Mouse (Mus musculus) central nervous system, embryonic 14 days (tissue): ENCODE results near the gene Atp6v1g3. TPM values are rescaled to one million over a fixed set of nuclear protein-coding genes. Genes with fewer than 3 reads are reported as not detected.

ENCODE experiments used
- polyA plus RNA-seq: library from polyadenylated mRNA; depleted of rRNA; stranded (reverse); fragments of >200 nt; gene quantifications from 2 replicates; pipeline ENCODE4 v1.2.3, GENCODE M21; 2012; rRNA removed

Gene Atp6v1g3
- polyA plus RNA-seq = not detected in 2 replicates

DNA sequence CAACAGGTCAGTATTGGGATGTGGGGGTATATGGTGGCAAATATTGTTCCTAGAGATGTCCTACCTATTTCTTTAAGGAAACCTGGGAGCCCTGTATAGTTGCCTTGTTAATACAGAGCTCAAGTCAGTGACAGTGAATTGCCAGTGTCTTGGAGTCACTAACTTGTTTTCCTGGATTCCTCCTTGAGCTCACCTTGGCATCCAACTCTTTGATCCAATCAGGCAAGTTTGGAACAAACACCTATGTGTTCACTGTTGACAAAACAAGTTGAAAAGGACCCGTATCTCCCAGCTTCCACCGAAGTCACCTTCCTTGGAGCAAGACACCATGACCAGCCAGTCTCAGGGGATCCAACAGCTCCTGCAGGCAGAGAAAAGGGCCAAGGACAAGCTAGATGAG is at the start of gene Atp6v1g3:
TSS of gene Atp6v1g3 (plus strand) at position 301 of the 400 bp plus-strand sequence.

Other genes with a start within 250 kb of the Atp6v1g3 start
- 1.7 and 1.9 TPM in 2 replicates for gene Ptprc, start 98.0 kb upstream of the Atp6v1g3 start, polyA plus RNA-seq